Mouse (Mus musculus) kidney, embryonic 15.5 days (tissue): ENCODE measurements at regions not wholly inside any gene's neighbourhood (a gene's known extent, or its start where the extent isn't known, plus 50 kb on each side); places are given as distances from the start of the nearest gene placed in this dataset.

Experiments used
- ATAC-seq: fragments of 200-750 bp; cut with Nextera tagmentation; replicated peaks from 2 replicates; pipeline ENCODE4 v1.8.0; 2017; ENCODE audit warnings: moderate TSS enrichment; ENCODE audit not compliant: low FRiP score
- H3K27ac ChIP-seq: fragments of 300-500 bp; sonication (generic); 2 replicates; pipeline ENCODE4 v1.5.1; 2015; ENCODE audit warnings: mild to moderate bottlenecking, inconsistent platforms
- H3K27me3 ChIP-seq: fragments of 300-500 bp; sonication (generic); 2 replicates; pipeline ENCODE4 v1.6.1; 2015; ENCODE audit warnings: inconsistent platforms
- H3K36me3 ChIP-seq: fragments of 300-500 bp; sonication (generic); 2 replicates; pipeline ENCODE4 v1.6.1; 2015; ENCODE audit warnings: inconsistent platforms
- H3K4me1 ChIP-seq: fragments of 300-500 bp; sonication (generic); 2 replicates; pipeline ENCODE4 v1.6.1; 2015; ENCODE audit warnings: inconsistent platforms
- H3K4me2 ChIP-seq: fragments of 300-500 bp; sonication (generic); 2 replicates; pipeline ENCODE4 v1.6.1; 2015; ENCODE audit warnings: moderate library complexity, mild to moderate bottlenecking, inconsistent platforms
- H3K4me3 ChIP-seq: fragments of 300-500 bp; sonication (generic); replicated peaks from 2 replicates; pipeline ENCODE4 v1.5.1; 2015; ENCODE audit warnings: mild to moderate bottlenecking, inconsistent platforms
- H3K9ac ChIP-seq: fragments of 300-500 bp; sonication (generic); 2 replicates; pipeline ENCODE4 v1.6.1; 2015; ENCODE audit warnings: mild to moderate bottlenecking, inconsistent platforms
- H3K9me3 ChIP-seq: fragments of 300-500 bp; sonication (generic); replicated peaks from 2 replicates; pipeline ENCODE4 v1.6.1; 2016; ENCODE audit warnings: inconsistent platforms
- WGBS: fragments of 180-500 bp; shearing (Covaris S2); methylation state at CpG from one replicate; pipeline ENCODE4 v1.1.7; 2015; ENCODE audit warnings: mixed read lengths; 5-methylcytosine and 5-hydroxymethylcytosine counted together

- Histone ChIP-seq H3K27ac (no peak overlapping the region), H3K9me3 (no peaks in the 10 kb centered on the region), H3K4me1 (no peaks in the 10 kb centered on the region), H3K36me3 (no peaks in the 10 kb centered on the region), H3K4me2 (no peak overlapping the region), H3K9ac (no peak overlapping the region), H3K27me3 (no peaks in the 10 kb centered on the region), H3K4me3 (no peak overlapping the region)
- ATAC-seq: no peak
- WGBS: 92% methylated on average over 6 of the region's 6 CpGs
These were observed 80.9 kb downstream of the Tmem212 start for GRCm38 (mm10) chr3:27815201-27815695.

- no peak overlapping the region for H3K27ac ChIP-seq
- H3K27me3 ChIP-seq: no peaks in the 10 kb centered on the region
- 68% methylated on average over 5 of the region's 5 CpGs for whole genome bisulfite sequencing
- H3K4me2 ChIP-seq: no peak overlapping the region
- no peaks in the 10 kb centered on the region for H3K4me1 ChIP-seq
- no peak overlapping the region for H3K9ac ChIP-seq
- ATAC-seq: no peak
- H3K36me3 ChIP-seq: no peaks in the 10 kb centered on the region
- H3K9me3 ChIP-seq: no peaks in the 10 kb centered on the region
- no peak overlapping the region for H3K4me3 ChIP-seq
These were observed 91.9 kb downstream of the Tmem212 start for GRCm38 (mm10) chr3:27804271-27804670.

- Histone ChIP-seq H3K4me1 (peaks cover 3% of the 10 kb centered on the region; the same call in 1 of the 2 replicates), H3K27ac (no peak overlapping the region), H3K9ac (no peak overlapping the region), H3K36me3 (no peaks in the 10 kb centered on the region), H3K9me3 (no peaks in the 10 kb centered on the region), H3K4me3 (no peak overlapping the region), H3K27me3 (no peaks in the 10 kb centered on the region), H3K4me2 (no peak overlapping the region)
- no peak for ATAC-seq
- 61% methylated on average over 3 of the region's 3 CpGs for WGBS
These were observed 80.5 kb upstream of the Fndc3b start for GRCm38 (mm10) chr3:27791633-27791951.

GRCm38 (mm10) chr3:27790932-27791632 lies 80.0 kb upstream of the Fndc3b start:
- H3K9me3 ChIP-seq: no peaks in the 10 kb centered on the region
- ATAC-seq: no peak
- no peak overlapping the region for H3K4me2 ChIP-seq
- 80% methylated on average over 13 of the region's 13 CpGs for WGBS
- no peak overlapping the region for H3K4me3 ChIP-seq
- peaks cover 3% of the 10 kb centered on the region; the same call in 1 of the 2 replicates for H3K4me1 ChIP-seq
- no peak overlapping the region for H3K27ac ChIP-seq
- H3K36me3 ChIP-seq: no peaks in the 10 kb centered on the region
- H3K9ac ChIP-seq: no peak overlapping the region
- no peaks in the 10 kb centered on the region for H3K27me3 ChIP-seq

- Histone ChIP-seq H3K9me3 (no peaks in the 10 kb centered on the region), H3K27me3 (no peaks in the 10 kb centered on the region), H3K36me3 (no peaks in the 10 kb centered on the region), H3K4me1 (peaks cover 7% of the 10 kb centered on the region; the same call in 1 of the 2 replicates), H3K9ac (no peak overlapping the region), H3K4me2 (no peak overlapping the region), H3K27ac (no peak overlapping the region), H3K4me3 (no peak overlapping the region)
- no peak for ATAC-seq
- 83% methylated on average over 2 of the region's 2 CpGs for WGBS
These were observed 72.8 kb upstream of the Fndc3b start for GRCm38 (mm10) chr3:27783926-27784325.

GRCm38 (mm10) chr3:27783476-27783875 lies 72.4 kb upstream of the Fndc3b start:
- Histone ChIP-seq H3K27me3 (no peaks in the 10 kb centered on the region), H3K4me3 (no peak overlapping the region), H3K9me3 (no peaks in the 10 kb centered on the region), H3K36me3 (no peaks in the 10 kb centered on the region), H3K9ac (no peak overlapping the region), H3K27ac (no peak overlapping the region), H3K4me2 (no peak overlapping the region), H3K4me1 (peaks cover 7% of the 10 kb centered on the region; the same call in 1 of the 2 replicates)
- WGBS: 81% methylated on average over 4 of the region's 4 CpGs
- no peak for ATAC-seq

GRCm38 (mm10) chr3:27782056-27782765 lies 71.1 kb upstream of the Fndc3b start:
- ATAC-seq: peak; percentile 60; the same call in 1 of the 2 replicates
- Histone ChIP-seq H3K9me3 (no peaks in the 10 kb centered on the region), H3K4me3 (no peak overlapping the region), H3K9ac (no peak overlapping the region), H3K4me1 (peaks cover 6% of the 10 kb centered on the region; the same call in 1 of the 2 replicates), H3K4me2 (peak overlapping the region; percentile 27; the same call in 1 of the 2 replicates), H3K36me3 (no peaks in the 10 kb centered on the region), H3K27ac (no peak overlapping the region), H3K27me3 (no peaks in the 10 kb centered on the region)
- WGBS: 42% methylated on average over 19 of the region's 19 CpGs

- WGBS: 66% methylated on average over 7 of the region's 7 CpGs
- Histone ChIP-seq H3K9me3 (no peaks in the 10 kb centered on the region), H3K4me3 (no peak overlapping the region), H3K27me3 (no peaks in the 10 kb centered on the region), H3K9ac (no peak overlapping the region), H3K4me2 (no peak overlapping the region), H3K36me3 (no peaks in the 10 kb centered on the region), H3K4me1 (peaks cover 4% of the 10 kb centered on the region; the same call in 1 of the 2 replicates), H3K27ac (no peak overlapping the region)
- no peak for ATAC-seq
These were observed 68.8 kb upstream of the Fndc3b start for GRCm38 (mm10) chr3:27779892-27780291.

- no peak overlapping the region for H3K9ac ChIP-seq
- WGBS: 89% methylated on average over 6 of the region's 6 CpGs
- no peak overlapping the region for H3K4me3 ChIP-seq
- no peak overlapping the region for H3K4me2 ChIP-seq
- ATAC-seq: no peak
- peaks cover 4% of the 10 kb centered on the region; the same call in 1 of the 2 replicates for H3K4me1 ChIP-seq
- no peak overlapping the region for H3K27ac ChIP-seq
- H3K36me3 ChIP-seq: no peaks in the 10 kb centered on the region
- H3K27me3 ChIP-seq: no peaks in the 10 kb centered on the region
- H3K9me3 ChIP-seq: no peaks in the 10 kb centered on the region
These were observed 66.6 kb upstream of the Fndc3b start for GRCm38 (mm10) chr3:27777751-27778150.

- 85% methylated on average over 3 of the region's 3 CpGs for WGBS
- no peak overlapping the region for H3K4me2 ChIP-seq
- no peak overlapping the region for H3K27ac ChIP-seq
- ATAC-seq: no peak
- no peaks in the 10 kb centered on the region for H3K9me3 ChIP-seq
- H3K9ac ChIP-seq: no peak overlapping the region
- H3K27me3 ChIP-seq: no peaks in the 10 kb centered on the region
- no peaks in the 10 kb centered on the region for H3K4me1 ChIP-seq
- no peak overlapping the region for H3K4me3 ChIP-seq
- H3K36me3 ChIP-seq: no peaks in the 10 kb centered on the region
These were observed 62.1 kb upstream of the Fndc3b start for GRCm38 (mm10) chr3:27773176-27773575.

GRCm38 (mm10) chr3:27769438-27769837 lies 58.3 kb upstream of the Fndc3b start:
- H3K27ac ChIP-seq: no peak overlapping the region
- H3K4me2 ChIP-seq: no peak overlapping the region
- no peak overlapping the region for H3K9ac ChIP-seq
- no peaks in the 10 kb centered on the region for H3K27me3 ChIP-seq
- no peaks in the 10 kb centered on the region for H3K9me3 ChIP-seq
- H3K4me1 ChIP-seq: no peaks in the 10 kb centered on the region
- H3K36me3 ChIP-seq: no peaks in the 10 kb centered on the region
- ATAC-seq: no peak
- 75% methylated on average over 5 of the region's 5 CpGs for WGBS
- H3K4me3 ChIP-seq: no peak overlapping the region

GRCm38 (mm10) chr3:27767188-27767587 lies 56.1 kb upstream of the Fndc3b start:
- H3K9ac ChIP-seq: no peak overlapping the region
- no peak overlapping the region for H3K4me3 ChIP-seq
- H3K4me1 ChIP-seq: no peaks in the 10 kb centered on the region
- 71% methylated on average over 8 of the region's 8 CpGs for WGBS
- no peaks in the 10 kb centered on the region for H3K27me3 ChIP-seq
- no peak for ATAC-seq
- H3K27ac ChIP-seq: no peak overlapping the region
- no peak overlapping the region for H3K4me2 ChIP-seq
- no peaks in the 10 kb centered on the region for H3K36me3 ChIP-seq
- no peaks in the 10 kb centered on the region for H3K9me3 ChIP-seq
